Mouse (Mus musculus) kidney, embryonic 14.5 days (tissue): ENCODE results near the gene Exoc3l2. TPM values are rescaled to one million over a fixed set of nuclear protein-coding genes. Genes with fewer than 3 reads are reported as not detected.

Experiments used
- ATAC-seq: fragments of 200-750 bp; cut with Nextera tagmentation; 2 replicates; pipeline ENCODE4 v1.8.0; 2017; ENCODE audit warnings: moderate number of reproducible peaks, mild to moderate bottlenecking, moderate TSS enrichment, moderate library complexity; ENCODE audit not compliant: low FRiP score, low TSS enrichment
- H3K27ac ChIP-seq: fragments of 300-500 bp; sonication (generic); 2 replicates; pipeline ENCODE4 v1.5.1; 2014; ENCODE audit warnings: low read depth, mild to moderate bottlenecking, low read length, moderate library complexity, mixed read lengths
- H3K27me3 ChIP-seq: fragments of 300-500 bp; sonication (generic); 2 replicates; pipeline ENCODE4 v1.6.1; 2014; ENCODE audit warnings: mild to moderate bottlenecking, low read length; ENCODE audit not compliant: control insufficient read depth, insufficient read depth
- H3K36me3 ChIP-seq: fragments of 300-500 bp; sonication (generic); 2 replicates; pipeline ENCODE4 v1.6.1; 2014; ENCODE audit warnings: low read length, mixed read lengths; ENCODE audit not compliant: control insufficient read depth, insufficient read depth
- H3K4me1 ChIP-seq: fragments of 300-500 bp; sonication (generic); 2 replicates; pipeline ENCODE4 v1.6.1; 2014; ENCODE audit warnings: low read length, mixed read lengths; ENCODE audit not compliant: control insufficient read depth, insufficient read depth
- H3K4me2 ChIP-seq: fragments of 300-500 bp; sonication (generic); replicated peaks from 2 replicates; pipeline ENCODE4 v1.6.1; 2014; ENCODE audit warnings: low read depth, mild to moderate bottlenecking, low read length
- H3K4me3 ChIP-seq: fragments of 300-500 bp; sonication (generic); 2 replicates; pipeline ENCODE4 v1.5.1; 2014; ENCODE audit warnings: mild to moderate bottlenecking, low read length
- H3K9ac ChIP-seq: fragments of 300-500 bp; sonication (generic); 2 replicates; pipeline ENCODE4 v1.6.1; 2014; ENCODE audit warnings: low read depth, mild to moderate bottlenecking, low read length, moderate library complexity
- H3K9me3 ChIP-seq: fragments of 300-500 bp; sonication (generic); 2 replicates; pipeline ENCODE4 v1.6.1; 2016; ENCODE audit warnings: low read length; ENCODE audit not compliant: control insufficient read depth
- WGBS: fragments of 180-500 bp; shearing (Covaris S2); extraction: QIAGEN DNeasy Blood & Tissue Kit; methylation state at CpG from one replicate; pipeline ENCODE4 v1.1.7; 2014; 5-methylcytosine and 5-hydroxymethylcytosine counted together
- polyA plus RNA-seq: library from polyadenylated mRNA; unstranded; fragments of >200 nt; fragmentation: Nextera tagmentation; extraction: Ambion mirVana; gene quantifications from 2 replicates; pipeline ENCODE4 v1.2.1, GENCODE M21; 2014

Gene Exoc3l2
- polyA plus RNA-seq, 1 experiment from 2014 or later: 3.5 TPM

DNA sequence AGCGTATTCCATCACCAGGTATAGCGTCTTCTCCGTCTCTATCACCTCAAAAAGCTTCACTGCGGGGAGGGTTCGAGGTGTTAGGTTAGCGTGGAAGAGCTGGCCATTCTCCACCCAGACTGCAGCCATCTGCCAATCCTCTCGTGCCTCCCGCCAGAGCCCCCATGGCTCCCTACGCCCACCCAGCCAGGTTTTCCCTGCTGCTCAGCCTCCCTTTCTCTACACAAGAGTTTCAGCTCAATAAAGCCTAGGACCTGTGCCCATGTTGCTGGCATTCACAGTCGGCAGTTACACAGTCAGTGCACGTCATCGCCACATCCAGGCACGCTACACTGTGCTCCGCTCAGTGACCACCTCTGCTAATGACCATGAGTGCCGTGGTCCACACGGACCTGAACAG lies 15.4 kb upstream of the Exoc3l2 start:
- Histone ChIP-seq H3K9ac (no peak overlapping the region), H3K9me3 (no peaks in the 10 kb centered on the region), H3K4me3 (no peak overlapping the region), H3K27ac (no peak overlapping the region), H3K36me3 (peaks cover 56% of the 10 kb centered on the region), H3K4me1 (no peaks in the 10 kb centered on the region), H3K4me2 (no peak overlapping the region), H3K27me3 (no peaks in the 10 kb centered on the region)
- 94% methylated on average over 16 of the region's 16 CpGs for WGBS
- no peak for ATAC-seq

DNA sequence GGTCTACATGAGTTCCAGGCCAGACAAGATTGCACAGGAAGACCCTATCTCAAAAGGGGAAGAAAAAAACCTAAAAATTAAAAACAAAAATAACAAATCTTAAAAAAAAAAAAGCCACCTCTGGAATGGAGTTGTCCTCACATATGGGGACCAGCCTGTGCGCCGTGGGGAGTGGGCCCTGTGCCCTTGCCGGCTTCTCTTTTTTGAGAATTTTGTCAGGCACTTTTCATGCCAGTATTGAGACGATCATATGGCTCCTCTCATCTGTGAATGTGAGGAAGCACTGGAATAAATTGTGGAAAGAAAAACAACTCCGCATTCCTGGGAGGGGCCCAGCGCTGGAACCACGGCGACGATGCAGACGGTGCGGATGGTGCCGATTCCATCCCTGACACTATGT lies 14.0 kb upstream of the Exoc3l2 start:
- no peak for ATAC-seq
- no peak overlapping the region for H3K9ac ChIP-seq
- no peaks in the 10 kb centered on the region for H3K4me1 ChIP-seq
- 77% methylated on average over 12 of the region's 12 CpGs for whole genome bisulfite sequencing
- no peaks in the 10 kb centered on the region for H3K9me3 ChIP-seq
- H3K27me3 ChIP-seq: no peaks in the 10 kb centered on the region
- no peak overlapping the region for H3K4me2 ChIP-seq
- H3K27ac ChIP-seq: no peak overlapping the region
- peaks cover 49% of the 10 kb centered on the region for H3K36me3 ChIP-seq
- H3K4me3 ChIP-seq: no peak overlapping the region

DNA sequence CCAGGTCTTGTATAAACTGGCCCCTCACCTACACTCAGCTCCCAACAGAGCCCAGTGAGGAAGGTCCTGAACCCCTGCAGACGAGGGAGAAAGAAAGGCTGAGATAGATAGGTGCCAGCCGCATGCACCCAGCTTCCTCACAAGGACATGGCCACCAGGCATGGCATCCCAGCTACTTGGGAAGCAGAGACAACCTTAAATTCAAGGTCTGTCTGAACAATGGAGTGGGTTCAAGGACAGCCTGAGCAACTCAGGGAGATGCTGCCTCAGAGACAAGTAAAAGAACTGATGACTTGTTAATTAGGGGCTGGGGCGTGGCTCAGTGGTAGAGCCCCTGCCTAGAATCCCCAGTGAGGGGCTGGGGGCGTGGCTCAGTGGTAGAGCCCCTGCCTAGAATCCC lies 7.9 kb upstream of the Exoc3l2 start:
- Histone ChIP-seq H3K27ac (no peak overlapping the region), H3K9ac (no peak overlapping the region), H3K4me3 (no peak overlapping the region), H3K27me3 (no peaks in the 10 kb centered on the region), H3K9me3 (no peaks in the 10 kb centered on the region), H3K4me2 (no peak overlapping the region), H3K4me1 (peaks cover 7% of the 10 kb centered on the region; the same call in 1 of the 2 replicates), H3K36me3 (peaks cover 28% of the 10 kb centered on the region)
- no peak for ATAC-seq
- 89% methylated on average over 4 of the region's 4 CpGs for WGBS

DNA sequence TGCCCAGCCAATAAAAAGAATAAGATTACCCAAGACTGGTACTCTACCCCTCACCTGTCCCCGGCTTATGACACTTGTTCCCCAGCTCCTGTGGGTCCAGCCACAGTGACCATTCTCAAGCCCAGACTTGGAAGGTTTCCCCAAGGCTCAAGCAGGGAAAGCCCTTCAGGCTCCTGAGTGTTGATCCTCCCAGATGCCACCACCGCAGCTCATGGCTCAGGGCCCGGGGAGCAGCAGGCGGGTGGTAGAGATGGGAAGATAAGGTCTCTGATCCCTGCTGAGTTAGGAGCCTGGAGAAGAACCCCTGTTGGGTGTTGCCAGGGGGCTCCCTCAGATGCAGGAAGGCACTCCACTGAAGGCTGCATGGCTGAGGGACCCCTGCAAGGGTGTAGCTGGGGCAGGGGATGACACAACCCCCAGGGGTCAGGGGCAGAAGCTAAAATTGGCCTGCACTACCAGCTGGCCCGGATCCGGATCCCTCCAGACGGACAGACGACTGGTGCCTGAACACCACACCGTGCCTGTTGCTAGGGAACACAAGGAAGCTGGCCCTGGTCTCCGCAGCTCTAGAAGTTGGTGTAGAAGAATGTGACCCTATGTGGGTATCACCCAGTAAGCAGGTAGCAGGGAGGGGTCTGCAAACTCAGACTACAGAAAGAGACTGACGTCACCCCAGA lies 7.2 kb upstream of the Exoc3l2 start:
- H3K4me1 ChIP-seq: peaks cover 7% of the 10 kb centered on the region; the same call in 1 of the 2 replicates
- H3K4me3 ChIP-seq: no peak overlapping the region
- H3K4me2 ChIP-seq: no peak overlapping the region; the same call in 1 of the 2 replicates
- ATAC-seq: no peak
- 77% methylated on average over 11 of the region's 11 CpGs for WGBS
- H3K9me3 ChIP-seq: no peaks in the 10 kb centered on the region
- H3K27ac ChIP-seq: no peak overlapping the region
- no peak overlapping the region for H3K9ac ChIP-seq
- peaks cover 21% of the 10 kb centered on the region for H3K36me3 ChIP-seq
- H3K27me3 ChIP-seq: no peaks in the 10 kb centered on the region

DNA sequence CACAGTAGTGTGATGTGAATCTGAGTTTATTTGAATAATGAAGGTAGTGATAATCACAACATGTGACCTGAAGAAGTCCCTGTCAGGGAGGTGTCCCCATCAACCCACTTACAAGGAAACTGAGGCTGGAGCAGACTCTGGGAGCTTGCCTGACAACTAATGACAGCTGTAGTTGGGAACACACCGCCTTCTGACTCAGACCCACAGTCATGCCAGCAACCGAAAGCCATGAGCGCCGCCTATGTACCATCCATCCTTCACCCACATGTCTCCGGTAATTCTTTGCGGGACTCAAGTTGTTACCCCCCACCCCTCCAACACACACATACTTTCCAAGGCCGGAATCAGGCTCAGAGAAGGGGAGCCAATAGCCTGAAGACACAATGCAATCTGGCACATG lies 6.5 kb upstream of the Exoc3l2 start:
- no peaks in the 10 kb centered on the region for H3K9me3 ChIP-seq
- H3K9ac ChIP-seq: 0 out of 2 replicates have a peak overlapping the region, but pooled peaks have one; percentile 88
- H3K4me2 ChIP-seq: peak overlapping the region; percentile 86
- H3K27ac ChIP-seq: no peak overlapping the region
- WGBS: 94% methylated on average over 7 of the region's 7 CpGs
- no peaks in the 10 kb centered on the region for H3K27me3 ChIP-seq
- peaks cover 14% of the 10 kb centered on the region for H3K36me3 ChIP-seq
- no peak overlapping the region for H3K4me3 ChIP-seq
- peaks cover 7% of the 10 kb centered on the region; the same call in 1 of the 2 replicates for H3K4me1 ChIP-seq
- no peak for ATAC-seq

DNA sequence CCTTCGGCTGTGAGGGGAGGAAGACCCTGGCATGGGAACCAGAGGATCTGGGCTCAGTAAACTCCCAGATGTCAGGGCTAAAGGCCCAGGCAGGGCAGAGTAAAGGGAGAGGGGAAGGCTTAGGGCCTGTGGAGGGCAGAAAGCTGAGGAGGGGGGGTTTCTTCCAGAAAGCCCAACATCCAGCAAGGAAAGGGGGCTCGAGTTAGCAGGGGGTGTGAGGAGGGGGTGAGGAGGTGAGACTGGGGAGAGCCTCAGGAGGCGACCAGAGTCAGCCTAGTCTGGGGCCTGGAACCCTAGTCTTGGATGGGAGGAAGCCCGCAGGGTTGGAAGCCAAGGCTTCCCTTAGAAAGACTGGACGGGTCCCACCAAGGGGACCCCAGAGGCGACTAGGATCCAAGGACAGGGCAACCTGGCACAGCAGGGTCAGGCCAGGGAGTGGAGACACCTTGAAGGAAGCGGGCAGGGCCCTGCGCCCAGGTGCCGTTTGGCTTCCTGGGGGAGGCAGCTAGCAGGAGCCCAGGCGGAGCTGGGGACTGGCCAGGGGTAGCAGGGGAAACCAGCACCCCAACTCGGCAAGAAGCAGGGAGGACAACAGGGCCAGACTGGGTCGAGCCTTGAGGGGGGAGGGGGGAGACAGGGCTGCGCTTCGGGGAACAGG lies 5.6 kb upstream of the Exoc3l2 start:
- Histone ChIP-seq H3K4me2 (peak overlapping the region; percentile 86), H3K4me1 (peaks cover 7% of the 10 kb centered on the region; the same call in 1 of the 2 replicates), H3K27ac (peak overlapping the region; percentile 79), H3K9ac (peak overlapping the region; percentile 88), H3K9me3 (no peaks in the 10 kb centered on the region), H3K36me3 (peaks cover 9% of the 10 kb centered on the region), H3K4me3 (peak overlapping the region; percentile 96), H3K27me3 (no peaks in the 10 kb centered on the region)
- WGBS: 8% methylated on average over 14 of the region's 14 CpGs
- ATAC-seq: no peak; the same call in 1 of the 2 replicates

DNA sequence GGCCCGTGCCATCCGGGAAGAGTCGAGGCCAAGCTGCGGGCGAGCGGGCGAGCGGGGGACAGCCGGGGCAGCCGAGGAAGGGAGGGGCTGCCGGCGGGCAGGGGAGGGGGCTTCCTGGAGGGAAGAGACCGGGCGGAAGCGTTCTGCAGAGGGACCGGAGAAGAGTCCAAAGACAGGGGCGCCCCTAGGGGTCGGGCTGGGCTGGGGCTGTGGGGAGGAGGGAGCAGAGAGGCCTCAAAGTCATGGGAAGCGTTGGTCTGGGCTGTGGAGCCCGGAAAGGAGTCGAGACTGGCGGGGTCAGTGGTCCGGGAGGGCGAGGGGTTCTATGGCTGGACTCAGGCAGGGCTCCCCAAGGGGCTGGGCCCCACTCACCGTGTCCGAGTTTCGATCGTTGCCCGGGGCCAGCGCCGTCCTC lies 5.1 kb upstream of the Exoc3l2 start:
- Histone ChIP-seq H3K36me3 (peaks cover 9% of the 10 kb centered on the region), H3K27ac (peak overlapping the region; percentile 79), H3K9me3 (no peaks in the 10 kb centered on the region), H3K4me2 (peak overlapping the region; percentile 86), H3K4me3 (peak overlapping the region; percentile 96), H3K9ac (peak overlapping the region; percentile 88), H3K4me1 (peaks cover 10% of the 10 kb centered on the region; the same call in 1 of the 2 replicates), H3K27me3 (no peaks in the 10 kb centered on the region)
- WGBS: under 1% methylated on average over 31 of the region's 31 CpGs
- ATAC-seq: peak; percentile 84

DNA sequence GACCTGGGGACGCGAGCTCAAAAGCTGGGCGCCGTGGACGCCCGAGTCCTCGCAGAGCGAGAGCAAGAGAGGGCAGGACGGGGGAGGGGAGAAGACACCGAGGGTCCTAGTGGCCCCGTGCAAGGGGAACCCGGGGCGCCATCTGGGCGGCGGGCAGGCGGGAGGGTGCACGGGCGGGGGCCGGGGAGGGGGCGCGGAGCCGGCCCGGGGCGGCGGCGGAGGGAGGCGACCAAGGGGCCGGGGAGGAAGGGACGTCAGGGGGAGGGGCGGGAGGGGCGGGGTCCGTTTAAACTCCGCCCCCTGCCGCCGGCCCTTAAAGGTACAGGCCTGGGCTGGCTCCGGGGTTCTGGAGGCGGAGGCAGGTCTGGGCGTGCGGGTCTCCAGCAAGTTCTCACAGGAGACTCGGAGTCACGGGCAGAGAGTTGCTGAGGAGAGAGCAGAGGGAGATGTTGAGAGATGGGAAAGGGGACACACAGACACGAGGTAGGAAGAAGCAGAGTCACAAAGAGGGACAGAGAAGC lies 4.5 kb upstream of the Exoc3l2 start, which contains the start of gene Mark4:
Gene Mark4 (minus strand): TSS at position 231 of the 521 bp plus-strand sequence.
- Histone ChIP-seq H3K36me3 (peaks cover 9% of the 10 kb centered on the region), H3K4me2 (peak within 1 kb of the TSS; percentile 86), H3K27ac (peak within 1 kb of the TSS; percentile 79), H3K27me3 (no peaks in the 10 kb centered on the region), H3K9ac (peak within 1 kb of the TSS; percentile 88), H3K4me3 (peak within 1 kb of the TSS; percentile 96), H3K4me1 (peaks cover 10% of the 10 kb centered on the region; the same call in 1 of the 2 replicates), H3K9me3 (no peaks in the 10 kb centered on the region)
- WGBS: under 1% methylated on average over 28 of the region's 42 CpGs
- peak; percentile 85 for ATAC-seq
